8 mouse cellular contexts compared by ENCODE assay signal in genomic region chr1:54556586-54557221, GRCm38 (mm10). TPM values are rescaled to one million over a fixed set of nuclear protein-coding genes. Genes with fewer than 3 reads are reported as not detected.
DNase-seq lines count a peak whose midpoint lies in the region; ATAC-seq lines count a peak whose summit lies in the region.

No protein-coding gene starts in this region.

- no peaks in the 10 kb centered on the region for H3K36me3 ChIP-seq in lung, embryonic 15.5 days
- H3K36me3 ChIP-seq in embryonic facial prominence, embryonic 10.5 days (replicated peaks): no peaks in the 10 kb centered on the region

- H3K4me3 ChIP-seq in lung, embryonic 15.5 days: peak overlapping the region; percentile 80
- peak overlapping the region; percentile 82 for H3K4me3 ChIP-seq in embryonic facial prominence, embryonic 10.5 days

- no peaks in the 10 kb centered on the region for H3K27me3 ChIP-seq in lung, embryonic 15.5 days
- H3K27me3 ChIP-seq in embryonic facial prominence, embryonic 10.5 days (replicated peaks; ENCODE audit: low read depth, poor library complexity, severe bottlenecking): no peaks in the 10 kb centered on the region; the same call in 1 of the 2 replicates

- no peak for DNase-seq in lung, postnatal 10 days
- no peak for DNase-seq in embryonic facial prominence, embryonic 10.5 days (ENCODE audit: low spot score)
- peak; percentile 3 for DNase-seq in mesoderm, embryonic 11.5 days (ENCODE audit: low read depth, low spot score)
- no peak for DNase-seq in left cerebral cortex, adult 11 months (ENCODE audit: low spot score)
- no peak for DNase-seq in layer of hippocampus, adult 9-10 months (ENCODE audit: low spot score)

- H3K27ac ChIP-seq in lung, embryonic 15.5 days: peak overlapping the region; percentile 80
- peak overlapping the region; percentile 85 for H3K27ac ChIP-seq in embryonic facial prominence, embryonic 10.5 days (replicated peaks)

- H3K9ac ChIP-seq in lung, embryonic 15.5 days: peak overlapping the region; percentile 68

- 4% methylated on average over 18 of the region's 18 CpGs for WGBS in lung, embryonic 15.5 days
- WGBS in embryonic facial prominence, embryonic 10.5 days: 4% methylated on average over 18 of the region's 18 CpGs

- no peak for ATAC-seq in lung, embryonic 15.5 days (ENCODE audit: borderline replicate concordance, extremely low read depth, low FRiP score, low TSS enrichment)
- ATAC-seq in inflammation-experienced regulatory T-cells, adult 6 months: peak; percentile 6
- ATAC-seq in monocyte, adult 5-6 weeks (replicated peaks; ENCODE audit: insufficient number of reproducible peaks, low FRiP score, low TSS enrichment, poor library complexity, severe bottlenecking): no peak

- H3K4me2 ChIP-seq in lung, embryonic 15.5 days: peak overlapping the region; percentile 97

- no peaks in the 10 kb centered on the region for H3K9me3 ChIP-seq in lung, embryonic 15.5 days
- no peaks in the 10 kb centered on the region for H3K9me3 ChIP-seq in embryonic facial prominence, embryonic 10.5 days

- H3K4me1 ChIP-seq in lung, embryonic 15.5 days: 0 out of 2 replicates have a peak, but pooled peaks cover 3% of the 10 kb centered on the region
- H3K4me1 ChIP-seq in embryonic facial prominence, embryonic 10.5 days: peaks cover 3% of the 10 kb centered on the region

RNA-seq across cellular contexts. Expression of gene Pgap1, which starts 0.8 kb away (rescaled TPM):
- polyA plus RNA-seq in lung, embryonic 15.5 days (2015; fragmentation: Nextera tagmentation; extraction: Ambion mirVana): 5.1 and 5.5 TPM in 2 replicates
- polyA plus RNA-seq in embryonic facial prominence, embryonic 10.5 days (2016; fragmentation: Nextera tagmentation; extraction: Ambion mirVana): 5.8 and 6.2 TPM in 2 replicates
- polyA plus RNA-seq in inflammation-experienced regulatory T-cells, adult 6 months (2017; shearing (Covaris generic)): 10 to 100 TPM in 1 of 3 experiments, 1 to 10 TPM in 2; 8.0 to 14.7 (median 9.6) TPM
- total RNA-seq in monocyte, adult 5-6 weeks (2017): 18.9 to 23.0 TPM (median 21.4 TPM) in 3 replicates
